Mouse (Mus musculus): Measurements from ENCODE around the gene Pcca. TPM values are rescaled to one million over a fixed set of nuclear protein-coding genes. Genes with fewer than 3 reads are reported as not detected.

The Pcca gene
- total RNA-seq, 1 experiment from 2014 or later: 214 TPM

- no peak for DNase-seq
Observed at GRCm38 (mm10) chr14:122747860-122748842, 214.0 kb downstream of the Pcca start.

GRCm38 (mm10) chr14:122751552-122751951 is 217.4 kb downstream of the Pcca start:
- no peak for DNase-seq

- no peak for DNase-seq
Observed at GRCm38 (mm10) chr14:122753278-122753677, 219.2 kb downstream of the Pcca start.

GRCm38 (mm10) chr14:122754311-122754710 is 220.2 kb downstream of the Pcca start:
- no peak for DNase-seq

GRCm38 (mm10) chr14:122755559-122755958 is 221.4 kb downstream of the Pcca start:
- DNase-seq: no peak

GRCm38 (mm10) chr14:122756671-122757070 is 222.5 kb downstream of the Pcca start:
- no peak for DNase-seq

- no peak for DNase-seq
Observed at GRCm38 (mm10) chr14:122759890-122760289, 225.8 kb downstream of the Pcca start.

- no peak for DNase-seq
Observed at GRCm38 (mm10) chr14:122760803-122761202, 226.7 kb downstream of the Pcca start.

GRCm38 (mm10) chr14:122762603-122763002 is 228.5 kb downstream of the Pcca start:
- DNase-seq: no peak

- no peak for DNase-seq
Observed at GRCm38 (mm10) chr14:122765951-122766350, 231.8 kb downstream of the Pcca start.

GRCm38 (mm10) chr14:122766448-122766847 is 232.3 kb downstream of the Pcca start:
- DNase-seq: no peak

GRCm38 (mm10) chr14:122784701-122785100 is 250.6 kb downstream of the Pcca start:
- DNase-seq: no peak

- DNase-seq: no peak
Observed at GRCm38 (mm10) chr14:122788199-122788598, 254.1 kb downstream of the Pcca start.

GRCm38 (mm10) chr14:122790111-122790510 is 256.0 kb downstream of the Pcca start:
- no peak for DNase-seq

- DNase-seq: no peak
Observed at GRCm38 (mm10) chr14:122793368-122793767, 259.2 kb downstream of the Pcca start.

GRCm38 (mm10) chr14:122800296-122800695 is 266.2 kb downstream of the Pcca start:
- no peak for DNase-seq

GRCm38 (mm10) chr14:122821002-122821401 is 286.9 kb downstream of the Pcca start:
- no peak for DNase-seq

- no peak for DNase-seq
Observed at GRCm38 (mm10) chr14:122823791-122824190, 289.7 kb downstream of the Pcca start.

- DNase-seq: no peak
Observed at GRCm38 (mm10) chr14:122825464-122825863, 291.3 kb downstream of the Pcca start.

GRCm38 (mm10) chr14:122830433-122830832 is 296.3 kb downstream of the Pcca start:
- DNase-seq: no peak

- DNase-seq: no peak
Observed at GRCm38 (mm10) chr14:122833666-122834065, 299.5 kb downstream of the Pcca start.

GRCm38 (mm10) chr14:122834753-122835152 is 300.6 kb downstream of the Pcca start:
- DNase-seq: no peak

- no peak for DNase-seq
Observed at GRCm38 (mm10) chr14:122835487-122836190, 301.5 kb downstream of the Pcca start.
